Mouse (Mus musculus): ENCODE data around the gene Mapk3. TPM values are rescaled to one million over a fixed set of nuclear protein-coding genes. Genes with fewer than 3 reads are reported as not detected.
"Not testable (repeated sequence)": the region's sequence is repeated elsewhere in the genome, so short reads cannot be mapped to it uniquely, and the experiment has no call there.

Mapk3 gene
- polyA plus RNA-seq, 1 experiment, result 126 TPM

DNA sequence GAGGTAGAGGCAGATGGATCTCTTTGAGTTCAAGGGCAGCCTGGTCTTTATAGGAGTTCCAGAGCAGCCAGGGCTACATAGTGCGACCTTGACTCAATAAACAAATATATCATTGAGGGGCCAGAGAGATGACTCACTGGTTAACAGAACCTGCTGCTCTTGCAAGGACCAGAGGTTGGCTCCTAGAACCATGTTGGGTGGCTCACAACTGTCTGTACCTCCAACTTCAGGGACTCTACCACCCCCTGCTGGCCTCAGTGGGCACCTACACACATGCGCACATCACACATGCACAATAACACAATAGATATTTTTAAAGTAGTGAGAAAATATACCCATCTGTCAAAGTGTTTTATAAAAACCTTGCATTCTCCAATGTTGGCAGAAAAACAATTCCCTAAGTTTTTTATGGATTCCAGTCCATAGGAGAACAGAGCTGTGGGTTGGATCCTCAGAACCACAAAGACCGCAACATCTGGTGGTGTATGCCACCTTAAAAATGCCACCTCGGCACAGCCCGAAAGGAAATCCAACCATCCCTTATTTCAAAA, 40.5 kb upstream of the Mapk3 start:
- Histone ChIP-seq H3ac (ENCODE audit: control insufficient read depth, insufficient read length) (no peak overlapping the region), H3K27me3 (ENCODE audit: control insufficient read depth, insufficient read depth, insufficient read length) (peaks cover 16% of the 10 kb centered on the region), H3K4me2 (ENCODE audit: low read depth) (no peak overlapping the region), H3K4me3 (no peak overlapping the region), H3K36me3 (ENCODE audit: control insufficient read depth, insufficient read depth) (no peaks in the 10 kb centered on the region), H3K79me2 (ENCODE audit: control insufficient read depth, insufficient read depth) (no peaks in the 10 kb centered on the region)
- TF ChIP-seq REST (IDR thresholded peaks at IDR 0.05; ENCODE audit: insufficient read depth, insufficient read length) (no peak), MAX (IDR thresholded peaks at IDR 0.05; ENCODE audit: low read depth) (no peak), SRF (IDR thresholded peaks at IDR 0.05; ENCODE audit: control insufficient read depth, insufficient read length, low read depth) (no peak), TCF12 (IDR thresholded peaks at IDR 0.05; ENCODE audit: insufficient read depth, poor library complexity, severe bottlenecking) (no peak), POLR2AphosphoS2 (IDR thresholded peaks at IDR 0.05; ENCODE audit: insufficient read length, low read depth) (no peak), CEBPB (IDR thresholded peaks at IDR 0.05; ENCODE audit: insufficient read depth, poor library complexity, severe bottlenecking) (no peak), USF1 (IDR thresholded peaks at IDR 0.05; ENCODE audit: low read depth) (no peak), MYOG (IDR thresholded peaks at IDR 0.05; ENCODE audit: control insufficient read depth in 1 of 3, insufficient read depth in 1 of 3, insufficient read length in 2 of 3, low read depth in 2 of 3) (no peak), E2F4 (IDR thresholded peaks at IDR 0.05; ENCODE audit: insufficient read depth) (no peak), TCF3 (IDR thresholded peaks at IDR 0.05; ENCODE audit: insufficient read length, low read depth) (no peak)

DNA sequence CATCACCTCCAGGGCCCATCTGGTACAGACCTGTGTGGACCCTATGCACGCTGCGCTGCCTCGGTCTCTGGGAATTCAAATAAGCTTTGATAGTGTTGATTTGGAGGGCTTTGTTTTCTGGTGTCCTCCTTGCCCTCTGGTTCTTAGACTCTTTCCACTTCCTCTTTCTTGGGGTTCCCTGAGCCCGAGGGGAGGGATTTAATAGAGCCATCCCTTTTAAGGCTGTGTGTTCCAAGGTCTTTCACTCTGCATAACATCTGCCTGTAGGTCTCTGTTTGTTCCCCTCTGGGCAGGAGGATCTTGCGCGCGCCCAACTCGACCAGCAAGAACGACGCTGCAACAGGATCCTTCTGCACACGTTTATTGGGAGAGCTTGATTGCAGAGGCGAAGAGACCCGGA, 37.8 kb upstream of the Mapk3 start:
- TF ChIP-seq POLR2AphosphoS2 (IDR thresholded peaks at IDR 0.05; ENCODE audit: insufficient read length, low read depth) (no peak), MYOG (IDR thresholded peaks at IDR 0.05; ENCODE audit: control insufficient read depth in 1 of 3, insufficient read depth in 1 of 3, insufficient read length in 2 of 3, low read depth in 2 of 3) (no peak), E2F4 (IDR thresholded peaks at IDR 0.05; ENCODE audit: insufficient read depth) (no peak), POLR2A (IDR thresholded peaks at IDR 0.05; ENCODE audit: insufficient read length, low read depth) (no peak), TCF3 (IDR thresholded peaks at IDR 0.05; ENCODE audit: insufficient read length, low read depth) (no peak), CEBPB (IDR thresholded peaks at IDR 0.05; ENCODE audit: insufficient read depth, poor library complexity, severe bottlenecking) (no peak), REST (IDR thresholded peaks at IDR 0.05; ENCODE audit: insufficient read depth, insufficient read length) (no peak), MYOD1 (IDR thresholded peaks at IDR 0.05; ENCODE audit: control insufficient read depth in 1 of 3, insufficient read length in 2 of 3, low read depth in 2 of 3) (no peak), SRF (IDR thresholded peaks at IDR 0.05; ENCODE audit: control insufficient read depth, insufficient read length, low read depth) (no peak), USF1 (IDR thresholded peaks at IDR 0.05; ENCODE audit: low read depth) (no peak), TCF12 (IDR thresholded peaks at IDR 0.05; ENCODE audit: insufficient read depth, poor library complexity, severe bottlenecking) (no peak), MAX (IDR thresholded peaks at IDR 0.05; ENCODE audit: low read depth) (no peak)
- H3K4me3 ChIP-seq, result no peak overlapping the region
- H3K36me3 ChIP-seq (ENCODE audit: control insufficient read depth, insufficient read depth), result no peaks in the 10 kb centered on the region
- no peak overlapping the region for H3ac ChIP-seq (ENCODE audit: control insufficient read depth, insufficient read length)
- no peak overlapping the region for H3K4me2 ChIP-seq (ENCODE audit: low read depth)
- H3K79me2 ChIP-seq (ENCODE audit: control insufficient read depth, insufficient read depth), result no peaks in the 10 kb centered on the region
- no peaks in the 10 kb centered on the region for H3K27me3 ChIP-seq (ENCODE audit: control insufficient read depth, insufficient read depth, insufficient read length)

DNA sequence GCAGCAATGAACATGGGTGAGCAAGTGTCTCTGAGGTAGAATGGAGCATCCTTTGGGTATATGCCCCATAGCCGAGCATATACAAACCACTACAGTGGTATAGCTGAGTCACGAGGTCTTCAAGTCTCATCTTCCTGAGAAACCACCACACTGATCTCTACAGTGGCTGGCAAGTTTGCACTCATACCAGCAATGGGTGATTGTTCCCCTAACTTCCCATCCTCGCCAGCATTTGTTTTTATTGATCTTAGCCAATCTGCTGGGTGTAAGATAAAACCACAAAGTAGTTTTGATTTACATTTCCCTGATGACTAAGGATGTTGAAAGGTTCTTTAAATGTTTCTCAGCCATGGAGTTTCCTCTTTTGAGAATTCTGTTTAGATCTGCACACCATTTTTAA, 34.3 kb upstream of the Mapk3 start:
- Histone ChIP-seq H3K4me2 (ENCODE audit: low read depth) (no peak overlapping the region), H3K4me3 (no peak overlapping the region), H3K27me3 (ENCODE audit: control insufficient read depth, insufficient read depth, insufficient read length) (no peaks in the 10 kb centered on the region), H3K79me2 (ENCODE audit: control insufficient read depth, insufficient read depth) (no peaks in the 10 kb centered on the region), H3K36me3 (ENCODE audit: control insufficient read depth, insufficient read depth) (no peaks in the 10 kb centered on the region), H3ac (ENCODE audit: control insufficient read depth, insufficient read length) (no peak overlapping the region)
- TF ChIP-seq USF1 (IDR thresholded peaks at IDR 0.05; ENCODE audit: low read depth) (no peak), TCF12 (IDR thresholded peaks at IDR 0.05; ENCODE audit: insufficient read depth, poor library complexity, severe bottlenecking) (no peak), TCF3 (IDR thresholded peaks at IDR 0.05; ENCODE audit: insufficient read length, low read depth) (no peak), E2F4 (IDR thresholded peaks at IDR 0.05; ENCODE audit: insufficient read depth) (no peak), MYOD1 (IDR thresholded peaks at IDR 0.05; ENCODE audit: control insufficient read depth in 1 of 3, insufficient read length in 2 of 3, low read depth in 2 of 3) (no peak), MYOG (IDR thresholded peaks at IDR 0.05; ENCODE audit: control insufficient read depth in 1 of 3, insufficient read depth in 1 of 3, insufficient read length in 2 of 3, low read depth in 2 of 3) (no peak), CEBPB (IDR thresholded peaks at IDR 0.05; ENCODE audit: insufficient read depth, poor library complexity, severe bottlenecking) (no peak), POLR2A (IDR thresholded peaks at IDR 0.05; ENCODE audit: insufficient read length, low read depth) (no peak), POLR2AphosphoS2 (IDR thresholded peaks at IDR 0.05; ENCODE audit: insufficient read length, low read depth) (no peak), SRF (IDR thresholded peaks at IDR 0.05; ENCODE audit: control insufficient read depth, insufficient read length, low read depth) (no peak), REST (IDR thresholded peaks at IDR 0.05; ENCODE audit: insufficient read depth, insufficient read length) (no peak), MAX (IDR thresholded peaks at IDR 0.05; ENCODE audit: low read depth) (no peak)

DNA sequence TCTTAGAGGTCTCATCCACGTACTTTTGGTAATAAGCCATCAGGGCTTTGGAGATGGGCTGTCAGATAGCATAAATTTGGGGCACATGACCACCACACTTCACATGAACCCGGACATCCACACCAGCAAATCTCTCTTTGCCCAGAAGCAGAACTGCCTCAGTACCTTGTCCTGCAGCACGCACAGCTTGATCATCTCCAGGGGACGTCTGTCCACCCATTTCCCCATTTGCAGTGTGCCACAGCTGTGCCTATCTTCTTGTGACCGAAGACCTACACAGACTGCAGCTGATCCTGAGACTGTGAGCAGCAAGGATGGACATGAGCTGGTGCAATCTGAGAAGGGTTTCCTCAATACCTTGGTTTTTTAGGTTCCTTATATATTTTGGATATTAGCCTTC, 33.7 kb upstream of the Mapk3 start:
- TF ChIP-seq CEBPB (IDR thresholded peaks at IDR 0.05; ENCODE audit: insufficient read depth, poor library complexity, severe bottlenecking), result no peak
- TF ChIP-seq TCF12 (IDR thresholded peaks at IDR 0.05; ENCODE audit: insufficient read depth, poor library complexity, severe bottlenecking), result no peak
- Histone ChIP-seq H3K4me3 (no peak overlapping the region), H3K36me3 (ENCODE audit: control insufficient read depth, insufficient read depth) (no peaks in the 10 kb centered on the region), H3K79me2 (ENCODE audit: control insufficient read depth, insufficient read depth) (no peaks in the 10 kb centered on the region), H3K27me3 (ENCODE audit: control insufficient read depth, insufficient read depth, insufficient read length) (peaks cover 2% of the 10 kb centered on the region), H3ac (ENCODE audit: control insufficient read depth, insufficient read length) (no peak overlapping the region), H3K4me2 (ENCODE audit: low read depth) (no peak overlapping the region)

DNA sequence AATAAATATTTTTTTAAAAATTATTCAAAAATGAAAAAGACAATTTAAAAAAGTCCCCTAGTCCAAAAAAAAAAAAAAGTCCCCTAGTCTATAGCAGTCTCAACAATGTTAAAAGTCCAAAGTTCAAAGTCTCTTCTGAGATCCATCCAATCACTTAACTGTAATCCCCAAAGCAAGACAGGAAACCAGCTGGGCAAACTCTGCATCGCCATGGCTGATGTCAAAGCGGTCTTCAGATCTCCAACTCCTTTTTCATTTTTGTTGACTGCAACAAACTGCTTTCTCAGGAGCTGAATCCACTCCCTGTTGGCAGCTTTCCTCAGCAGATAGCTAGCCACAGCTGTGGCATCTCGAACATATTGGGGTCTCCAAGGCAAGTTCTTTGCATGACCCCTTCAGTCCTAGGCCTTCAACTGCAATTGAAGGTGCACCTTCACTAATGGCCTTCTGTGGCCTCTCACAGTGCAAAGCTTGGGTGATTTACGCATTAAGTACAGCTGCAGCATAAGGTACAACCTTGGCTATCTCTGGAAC, 29.1 kb upstream of the Mapk3 start:
- H3K36me3 ChIP-seq (ENCODE audit: control insufficient read depth, insufficient read depth); H3K4me2 ChIP-seq (ENCODE audit: low read depth); H3K79me2 ChIP-seq (ENCODE audit: control insufficient read depth, insufficient read depth); H3K4me3 ChIP-seq; H3ac ChIP-seq (ENCODE audit: control insufficient read depth, insufficient read length): not testable (repeated sequence)
- peaks cover 12% of the 10 kb centered on the region for H3K27me3 ChIP-seq (ENCODE audit: control insufficient read depth, insufficient read depth, insufficient read length)

Data from myocyte (in vitro differentiated cells).